ENCODE assay signal across 8 mouse cellular contexts in genomic region chr11:98400161-98400726, GRCm38 (mm10). TPM values are rescaled to one million over a fixed set of nuclear protein-coding genes. Genes with fewer than 3 reads are reported as not detected.
DNase-seq lines count a peak whose midpoint lies in the region; ATAC-seq and TF ChIP-seq lines count a peak whose summit lies in the region.

Pgap3 (minus strand) TSS chr11:98400490.

- H3K4me2 ChIP-seq in embryonic facial prominence, embryonic 13.5 days = peak within 1 kb of the TSS; percentile 65
- H3K4me2 ChIP-seq in limb, embryonic 14.5 days (replicated peaks; ENCODE audit: low read depth, low read length, severe bottlenecking) = peak within 1 kb of the TSS; percentile 67
- peak within 1 kb of the TSS; percentile 62 for H3K4me2 ChIP-seq in midbrain, postnatal 0 days (ENCODE audit: low read depth, low read length, poor library complexity, severe bottlenecking)

- 0 out of 2 replicates have a peak, but pooled peaks have one; percentile 18 for TF ChIP-seq EP300 in heart, adult 2 months (IDR thresholded peaks at IDR 0.05; ENCODE audit: insufficient read depth, low read depth, low read length)

- H3K27me3 ChIP-seq in embryonic facial prominence, embryonic 13.5 days = no peaks in the 10 kb centered on the region
- no peaks in the 10 kb centered on the region for H3K27me3 ChIP-seq in heart, adult 2 months (ENCODE audit: control insufficient read depth, insufficient read depth, low read length)
- no peaks in the 10 kb centered on the region for H3K27me3 ChIP-seq in limb, embryonic 14.5 days (ENCODE audit: control insufficient read depth, insufficient read depth, low read length)
- no peaks in the 10 kb centered on the region for H3K27me3 ChIP-seq in midbrain, postnatal 0 days (ENCODE audit: insufficient read depth, low read length)

- DNase-seq in 3134 (ENCODE audit: extremely low read depth, insufficient read length, low spot score) = peak; percentile 98
- DNase-seq in adrenal gland, postnatal 36 days = peak; percentile 83 to 88
- peak; percentile 90 to 91 for DNase-seq in heart, adult 2 months
- peak; percentile 92 for DNase-seq in kidney, adult 9 months
- DNase-seq in limb, embryonic 14.5 days (ENCODE audit: low spot score) = peak; percentile 93
- peak; percentile 95 for DNase-seq in midbrain, postnatal 0 days (ENCODE audit: low spot score)
- peak; percentile 67 to 75 for DNase-seq in spleen, postnatal 14 days (ENCODE audit: low spot score in 2 of 2)

- peak within 1 kb of the TSS; percentile 82 for H3K9ac ChIP-seq in embryonic facial prominence, embryonic 13.5 days
- H3K9ac ChIP-seq in heart, adult 2 months (ENCODE audit: low read depth, low read length) = peak within 1 kb of the TSS; percentile 87
- peak within 1 kb of the TSS; percentile 62 for H3K9ac ChIP-seq in limb, embryonic 14.5 days (ENCODE audit: low read depth, low read length, severe bottlenecking)
- peak within 1 kb of the TSS; percentile 74 for H3K9ac ChIP-seq in midbrain, postnatal 0 days (replicated peaks; ENCODE audit: low read length, poor library complexity, severe bottlenecking)

- ATAC-seq in embryonic facial prominence, embryonic 13.5 days (ENCODE audit: insufficient number of reproducible peaks, insufficient read depth, low FRiP score, low TSS enrichment, low read depth) = peak; percentile 90
- ATAC-seq in limb, embryonic 14.5 days (ENCODE audit: low FRiP score, low read depth) = peak; percentile 95
- peak; percentile 92 for ATAC-seq in midbrain, postnatal 0 days (ENCODE audit: low FRiP score)

- peaks cover 9% of the 10 kb centered on the region for H3K4me1 ChIP-seq in embryonic facial prominence, embryonic 13.5 days
- peaks cover 6% of the 10 kb centered on the region for H3K4me1 ChIP-seq in heart, adult 2 months (ENCODE audit: control insufficient read depth, insufficient read depth, low read length)
- peaks cover 4% of the 10 kb centered on the region; the same call in 1 of the 2 replicates for H3K4me1 ChIP-seq in limb, embryonic 14.5 days (ENCODE audit: control insufficient read depth, insufficient read depth, low read length)
- H3K4me1 ChIP-seq in midbrain, postnatal 0 days (ENCODE audit: insufficient read depth, low read length) = peaks cover 10% of the 10 kb centered on the region; the same call in 1 of the 2 replicates

- H3K36me3 ChIP-seq in embryonic facial prominence, embryonic 13.5 days = peaks cover 8% of the 10 kb centered on the region
- H3K36me3 ChIP-seq in heart, adult 2 months (ENCODE audit: control insufficient read depth, insufficient read depth, low read length) = no peaks in the 10 kb centered on the region
- no peaks in the 10 kb centered on the region for H3K36me3 ChIP-seq in limb, embryonic 14.5 days (ENCODE audit: control insufficient read depth, insufficient read depth, low read length)
- no peaks in the 10 kb centered on the region for H3K36me3 ChIP-seq in midbrain, postnatal 0 days (ENCODE audit: insufficient read depth, low read length)

- H3K27ac ChIP-seq in embryonic facial prominence, embryonic 13.5 days = peak within 1 kb of the TSS; percentile 97
- H3K27ac ChIP-seq in heart, adult 2 months = peak within 1 kb of the TSS; percentile 93
- peak within 1 kb of the TSS; percentile 86 for H3K27ac ChIP-seq in limb, embryonic 14.5 days (replicated peaks; ENCODE audit: low read depth, low read length)
- H3K27ac ChIP-seq in midbrain, postnatal 0 days (ENCODE audit: low read depth, low read length) = peak within 1 kb of the TSS; percentile 92

- no peaks in the 10 kb centered on the region for H3K79me2 ChIP-seq in heart, adult 2 months (replicated peaks; ENCODE audit: control insufficient read depth, insufficient read depth, low read length)

- TF ChIP-seq POLR2A in heart, adult 2 months (IDR thresholded peaks at IDR 0.05; ENCODE audit: insufficient read depth, low read depth, low read length) = peak; percentile 53
- TF ChIP-seq POLR2A in limb, embryonic 14.5 days (IDR thresholded peaks at IDR 0.05; ENCODE audit: borderline replicate concordance, extremely low read depth, insufficient read depth, insufficient read length) = peak; percentile 33; the same call in 1 of the 2 replicates

- H3K9me3 ChIP-seq in embryonic facial prominence, embryonic 13.5 days = no peaks in the 10 kb centered on the region
- no peaks in the 10 kb centered on the region for H3K9me3 ChIP-seq in limb, embryonic 14.5 days (ENCODE audit: control insufficient read depth, low read length)
- no peaks in the 10 kb centered on the region for H3K9me3 ChIP-seq in midbrain, postnatal 0 days (ENCODE audit: low read length)

- TF ChIP-seq CTCF in heart, adult 2 months (IDR thresholded peaks at IDR 0.05) = no peak
- no peak; the same call in 1 of the 2 replicates for TF ChIP-seq CTCF in midbrain, postnatal 0 days (IDR thresholded peaks at IDR 0.05)

- intact Hi-C loops in heart, adult 2 months (cut with DNase I) = no loop called here

- H3K4me3 ChIP-seq in embryonic facial prominence, embryonic 13.5 days = peak within 1 kb of the TSS; percentile 76
- peak within 1 kb of the TSS; percentile 93 for H3K4me3 ChIP-seq in heart, adult 2 months
- H3K4me3 ChIP-seq in limb, embryonic 14.5 days (replicated peaks; ENCODE audit: low read length) = peak within 1 kb of the TSS; percentile 52
- H3K4me3 ChIP-seq in midbrain, postnatal 0 days (ENCODE audit: low read depth, low read length) = peak within 1 kb of the TSS; percentile 62

- WGBS in embryonic facial prominence, embryonic 13.5 days = under 1% methylated on average over 40 of the region's 40 CpGs
- under 1% methylated on average over 40 of the region's 40 CpGs for whole genome bisulfite sequencing in heart, adult 2 months
- 3% methylated on average over 33 of the region's 40 CpGs for WGBS in limb, embryonic 14.5 days
- under 1% methylated on average over 40 of the region's 40 CpGs for WGBS in midbrain, postnatal 0 days

RNA-seq across cellular contexts. Expression of gene Pgap3, which starts in this region (rescaled TPM):
- 1 to 10 TPM; 4.4 to 7.2 TPM for total RNA-seq in adrenal gland, postnatal 36 days (2021)
- polyA plus RNA-seq in embryonic facial prominence, embryonic 13.5 days (2015; fragmentation: Nextera tagmentation; extraction: Ambion mirVana) = 10.9 and 11.3 TPM in 2 replicates
- 1 to 10 TPM; 7.7 to 8.5 TPM for total RNA-seq in heart, adult 2 months (2021)
- 18.8 and 21.1 TPM in 2 replicates for polyA plus RNA-seq in heart, adult 2 months (2012; rRNA removed)
- 19.2 and 24.2 TPM in 2 replicates for polyA plus RNA-seq in limb, embryonic 14.5 days (2012; rRNA removed)
- polyA plus RNA-seq in limb, embryonic 14.5 days (2014; fragmentation: Nextera tagmentation; extraction: Ambion mirVana) = 9.2 and 11.4 TPM in 2 replicates
- total RNA-seq in midbrain, postnatal 0 days (2014; rRNA removed) = 10.1 and 10.9 TPM in 2 replicates
- polyA plus RNA-seq in midbrain, postnatal 0 days (2015; fragmentation: Nextera tagmentation; extraction: Ambion mirVana) = 7.0 and 7.7 TPM in 2 replicates

Comparison
In these comparisons a context has a peak if more than half of its experiments do, and no peak if none do; other contexts are left out.
1. Peak in every context shown above with its lines: DNase-seq, ATAC-seq, H3K4me3 ChIP-seq and H3K27ac ChIP-seq.